Mouse (Mus musculus): ENCODE data around the gene Zfp579.
A peak's percentile ranks its signal among the peaks of the same experiment; 100 is the strongest.

Zfp579 gene

GRCm38 (mm10) chr7:4963527-4963926 lies 32.4 kb downstream of the Zfp579 start:
- no peak for DNase-seq (ENCODE audit: low read depth, low spot score)

- DNase-seq (ENCODE audit: low read depth, low spot score), result no peak
These were observed 38.6 kb downstream of the Zfp579 start for GRCm38 (mm10) chr7:4957361-4957760.

- DNase-seq (ENCODE audit: low read depth, low spot score), result no peak
These were observed 42.0 kb downstream of the Zfp579 start for GRCm38 (mm10) chr7:4953815-4954445.

- no peak for DNase-seq (ENCODE audit: low read depth, low spot score)
These were observed 45.2 kb downstream of the Zfp579 start for GRCm38 (mm10) chr7:4950561-4951342.

- DNase-seq (ENCODE audit: low read depth, low spot score), result no peak
These were observed 47.6 kb downstream of the Zfp579 start for GRCm38 (mm10) chr7:4948386-4948785.

GRCm38 (mm10) chr7:4947855-4948254 lies 48.1 kb downstream of the Zfp579 start:
- DNase-seq (ENCODE audit: low read depth, low spot score), result no peak

- DNase-seq (ENCODE audit: low read depth, low spot score), result peak; percentile 54
These were observed 52.6 kb downstream of the Zfp579 start for GRCm38 (mm10) chr7:4943223-4943815.

- no peak for DNase-seq (ENCODE audit: low read depth, low spot score)
These were observed 53.3 kb downstream of the Zfp579 start for GRCm38 (mm10) chr7:4942673-4943072.

- DNase-seq (ENCODE audit: low read depth, low spot score), result peak; percentile 67
These were observed 55.9 kb downstream of the Zfp579 start for GRCm38 (mm10) chr7:4940068-4940479.

GRCm38 (mm10) chr7:4938456-4938855 lies 57.5 kb downstream of the Zfp579 start:
- peak; percentile 45 for DNase-seq (ENCODE audit: low read depth, low spot score)

GRCm38 (mm10) chr7:4937392-4937791 lies 58.6 kb downstream of the Zfp579 start:
- no peak for DNase-seq (ENCODE audit: low read depth, low spot score)

GRCm38 (mm10) chr7:4936832-4937231 lies 59.1 kb downstream of the Zfp579 start:
- DNase-seq (ENCODE audit: low read depth, low spot score), result no peak

GRCm38 (mm10) chr7:4934160-4934914 lies 61.6 kb downstream of the Zfp579 start:
- no peak for DNase-seq (ENCODE audit: low read depth, low spot score)

Data from c-Kit-negative CD71-positive TER-119-positive erythroid progenitor cells, embryonic 14.5 days (primary cell).